Mouse (Mus musculus): ENCODE results near the gene Peg3.
A peak's percentile ranks its signal among the peaks of the same experiment; 100 is the strongest.

The Peg3 gene

DNA sequence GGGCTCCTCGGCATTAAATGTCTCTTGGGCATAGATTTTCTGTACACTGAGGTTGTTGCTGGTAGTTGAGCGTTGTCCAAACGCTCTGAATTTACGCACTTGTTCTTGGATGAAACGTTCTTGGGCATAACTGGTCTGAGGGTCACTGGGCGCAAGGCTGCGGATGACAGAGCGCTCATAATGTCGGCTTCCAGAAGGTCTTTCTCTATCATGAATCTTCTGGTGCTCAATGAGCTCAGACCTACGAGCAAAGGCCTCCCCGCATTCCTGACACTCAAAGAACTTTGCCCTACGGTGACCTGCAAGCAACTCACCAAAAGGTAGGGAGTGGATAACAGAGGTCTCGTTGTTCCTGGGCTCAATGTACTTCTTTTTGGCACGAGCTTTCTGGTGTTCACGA, 20.8 kb downstream of the Peg3 start:
- no peak for DNase-seq (ENCODE audit: low spot score)

DNA sequence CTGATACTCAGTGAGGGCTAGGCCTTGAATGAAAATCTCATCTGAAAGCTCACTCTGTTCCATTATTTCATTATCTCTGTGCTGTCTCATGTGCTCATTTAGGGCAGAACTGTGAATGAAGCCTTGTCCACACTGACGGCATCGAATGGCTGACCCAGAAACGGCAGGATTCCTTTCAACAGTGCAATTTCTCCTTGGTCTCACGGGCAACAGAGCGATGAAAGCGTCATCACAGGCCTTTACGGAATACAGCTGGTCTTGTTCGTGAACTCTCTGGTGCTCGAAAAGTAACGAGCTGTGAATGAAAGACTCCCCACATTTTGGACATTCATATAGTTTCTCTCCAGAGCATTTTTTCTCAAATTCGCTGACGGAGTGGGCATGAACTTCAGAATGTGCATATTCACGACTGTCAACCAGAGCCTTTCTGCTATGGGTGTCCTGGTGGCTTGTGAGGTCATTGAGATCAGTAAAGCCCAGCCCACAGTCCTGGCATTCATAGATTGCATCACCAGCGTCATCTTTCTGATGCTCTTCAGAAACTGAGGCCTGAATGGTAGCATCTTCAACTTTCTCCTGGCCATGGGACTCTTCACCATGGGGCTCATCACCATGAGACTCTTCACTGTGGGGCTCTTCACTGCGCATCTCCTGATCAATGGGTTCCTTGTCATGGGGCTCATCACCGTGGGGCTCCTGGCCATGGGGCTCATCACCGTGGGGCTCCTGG, 21.6 kb downstream of the Peg3 start:
- DNase-seq (ENCODE audit: low spot score), result no peak

DNA sequence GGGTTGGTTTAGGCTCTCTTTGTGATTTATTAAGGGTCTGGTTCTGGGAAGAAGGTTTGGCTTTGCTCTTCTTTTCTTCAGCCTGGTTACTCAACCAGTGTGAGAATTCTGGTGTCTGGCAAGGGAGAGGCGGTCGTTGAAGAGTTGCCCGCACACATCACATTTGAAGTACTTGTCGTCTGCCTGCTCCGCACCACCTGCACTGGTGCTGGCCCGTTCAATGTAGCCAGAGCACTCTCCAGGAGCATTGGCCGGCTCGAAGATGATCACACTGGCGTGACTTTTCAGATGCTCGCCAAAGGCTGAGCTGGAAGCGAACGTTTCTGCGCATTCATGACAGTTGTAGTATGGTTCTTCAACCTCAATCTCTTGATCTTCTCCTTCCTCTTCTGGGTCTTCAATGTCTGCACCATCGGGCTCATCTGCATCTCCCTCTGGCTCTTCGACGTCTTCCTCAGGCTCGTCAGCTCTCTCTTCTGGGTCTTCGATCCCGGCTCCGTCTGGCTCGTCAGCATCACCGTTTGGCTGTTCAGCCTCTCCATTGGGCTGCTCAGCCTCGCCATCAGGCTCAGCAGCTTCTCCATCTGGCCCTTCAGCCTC, 22.7 kb downstream of the Peg3 start:
- no peak for DNase-seq (ENCODE audit: low spot score)

DNA sequence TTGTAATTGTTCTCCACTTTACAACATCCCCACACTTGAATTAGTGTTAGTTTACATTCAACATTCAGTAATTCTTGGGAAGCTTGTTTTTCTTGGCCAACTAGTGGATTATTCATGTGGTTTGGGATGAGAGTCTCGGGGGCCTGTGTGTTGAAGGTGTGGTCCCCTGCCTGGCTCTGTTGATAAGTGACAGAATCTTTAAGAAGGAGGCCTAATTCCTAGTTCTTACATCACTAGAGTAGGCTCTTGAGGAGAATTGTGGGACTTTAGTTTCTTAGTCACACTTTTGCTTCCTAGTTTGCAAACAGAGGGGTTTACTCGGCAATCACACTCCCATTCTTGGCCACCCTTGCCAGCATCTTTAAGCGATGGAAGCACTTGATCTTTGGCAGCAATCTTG, 31.0 kb downstream of the Peg3 start:
- no peak for DNase-seq (ENCODE audit: low spot score)

DNA sequence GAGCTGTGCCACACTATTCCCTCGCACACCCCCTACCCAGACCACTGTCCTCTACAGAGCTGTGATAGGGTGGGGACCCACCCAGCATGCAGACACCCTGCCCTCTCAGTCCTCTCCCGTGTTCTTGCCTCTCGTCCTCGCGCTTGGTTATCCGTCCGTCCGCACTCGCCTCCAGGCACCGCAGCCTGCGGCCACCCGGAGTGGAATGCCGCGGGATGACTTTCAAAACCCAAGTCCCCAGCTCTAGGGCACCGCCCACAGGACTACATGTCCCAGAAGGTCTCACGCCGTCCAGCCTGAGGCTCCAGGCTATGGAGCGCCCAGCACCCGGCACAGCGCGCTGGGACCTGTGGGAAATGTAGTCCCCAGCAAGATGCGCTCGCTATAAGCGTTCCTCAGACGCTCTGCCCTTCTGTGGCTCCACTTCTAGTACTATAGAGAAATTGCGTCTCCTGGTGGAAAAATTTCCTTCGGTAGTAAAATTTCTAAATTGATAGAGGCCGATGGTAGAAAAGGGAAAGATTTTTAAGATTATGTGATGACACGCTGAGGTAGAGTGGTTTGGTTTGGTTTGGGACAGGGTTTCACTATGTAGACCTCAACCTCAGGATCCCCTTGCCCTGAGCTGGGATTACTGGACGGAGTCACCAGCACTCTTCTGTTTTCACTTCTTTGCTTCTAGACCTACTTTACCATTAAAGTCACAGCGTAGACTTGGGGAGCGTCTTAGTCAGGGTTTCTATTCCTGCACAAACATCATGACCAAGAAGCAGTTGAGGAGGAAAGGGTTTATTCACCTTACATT, 33.8 kb downstream of the Peg3 start, which contains the start of gene Zim1:
Gene Zim1 (minus strand): TSS at position 210 of the 805 bp plus-strand sequence.
- peak; percentile 69 for DNase-seq (ENCODE audit: low spot score)

DNA sequence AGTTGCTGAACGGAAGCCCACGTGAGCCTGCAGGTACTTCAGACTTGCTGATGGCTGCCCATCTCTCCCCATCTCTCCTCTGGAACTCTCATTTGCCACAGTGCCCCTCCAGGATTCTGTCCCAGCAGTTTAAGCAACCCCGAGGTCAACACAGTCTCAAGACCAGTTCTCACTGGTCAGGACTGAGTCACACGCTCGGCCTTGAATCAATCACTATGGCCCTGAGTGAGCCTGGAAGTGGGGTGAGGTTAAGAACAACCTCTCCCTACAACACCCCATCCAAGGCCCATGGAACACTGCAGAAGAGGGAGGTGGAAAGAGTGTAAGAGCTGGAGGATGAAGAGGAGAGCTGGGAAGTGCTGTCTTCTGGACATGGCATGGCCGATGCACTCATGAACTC, 44.7 kb downstream of the Peg3 start:
- no peak for DNase-seq (ENCODE audit: low spot score)

DNA sequence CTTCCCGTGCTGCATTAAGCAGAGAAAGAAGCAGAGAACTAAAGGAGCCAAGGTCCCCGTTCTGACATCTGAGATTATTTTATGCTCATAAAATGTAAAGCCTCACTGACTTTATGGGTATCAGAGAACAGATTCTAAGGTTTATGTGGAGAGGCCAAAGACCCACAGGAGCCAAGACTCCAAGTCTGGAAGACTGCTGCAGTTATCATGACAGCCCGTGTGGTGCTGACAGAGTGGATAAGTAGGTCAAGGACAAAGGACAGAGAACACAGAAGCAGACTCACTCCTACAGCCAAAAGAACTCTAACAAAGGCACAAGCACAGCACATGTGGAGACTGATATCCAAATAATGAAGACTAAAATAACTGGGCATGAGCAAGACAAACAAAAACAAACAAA, 63.5 kb downstream of the Peg3 start:
- DNase-seq (ENCODE audit: low spot score), result no peak

DNA sequence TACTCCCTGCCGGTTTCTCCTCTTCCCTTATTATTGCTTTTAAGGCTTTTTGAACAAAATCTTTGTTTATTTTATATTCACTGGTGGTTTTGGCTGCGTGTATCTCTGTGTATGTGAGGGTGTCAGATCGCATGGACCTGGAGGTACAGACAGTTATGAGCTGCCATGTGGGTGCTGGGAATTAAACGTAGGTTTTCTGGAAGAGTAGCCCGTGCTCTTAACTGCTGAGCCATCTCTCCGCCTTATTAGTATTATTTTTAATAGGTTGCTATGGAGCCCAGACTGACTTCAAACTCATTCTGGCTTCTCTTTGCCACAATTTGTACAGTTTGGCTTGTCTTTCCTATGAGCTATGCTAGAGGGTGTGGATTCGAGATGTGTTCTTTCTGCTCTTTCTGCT, 66.8 kb downstream of the Peg3 start:
- DNase-seq (ENCODE audit: low spot score), result no peak

DNA sequence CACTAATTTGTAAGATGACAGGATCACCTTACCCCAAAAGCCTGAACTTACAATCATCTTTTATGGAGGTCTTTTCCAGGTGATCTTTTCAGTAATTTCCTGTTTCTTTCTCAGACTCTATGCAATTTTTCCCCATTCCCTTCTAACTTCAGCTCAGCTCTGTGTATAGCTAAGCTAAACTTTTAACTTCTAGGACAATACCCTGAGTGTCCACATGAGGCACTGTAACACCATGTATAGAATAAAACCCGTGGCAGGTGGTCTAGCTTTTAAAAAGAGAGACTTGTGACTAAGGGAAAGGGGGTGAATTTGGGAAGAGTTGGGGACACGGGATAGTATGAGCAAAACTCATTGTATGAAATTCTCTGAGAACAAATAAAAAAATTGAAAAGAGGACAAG, 70.6 kb downstream of the Peg3 start:
- peak; percentile 10 for DNase-seq (ENCODE audit: low spot score)

DNA sequence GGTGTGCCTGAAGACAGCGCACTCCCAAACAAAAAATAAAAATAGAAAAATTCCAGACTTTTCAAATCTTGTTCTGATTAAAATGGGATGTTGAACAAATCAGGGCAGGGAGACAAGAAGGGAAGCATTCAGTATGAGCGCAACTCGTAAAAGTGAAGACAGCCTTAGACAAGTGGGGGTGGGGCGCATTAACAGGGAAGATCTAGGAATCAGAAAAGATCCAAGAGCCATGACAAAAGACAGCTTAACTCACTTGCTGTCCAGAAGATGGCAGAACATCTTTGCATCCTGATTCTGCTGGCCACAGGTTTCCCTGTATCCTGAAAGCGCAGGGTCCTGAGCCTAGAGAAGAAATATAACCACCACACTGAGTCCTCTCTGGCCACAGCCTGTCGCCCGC, 71.6 kb downstream of the Peg3 start:
- DNase-seq (ENCODE audit: low spot score), result no peak
